Mouse (Mus musculus): ENCODE results near the gene Hbb-bs. TPM values are rescaled to one million over a fixed set of nuclear protein-coding genes. Genes with fewer than 3 reads are reported as not detected.

The Hbb-bs gene
- polyA plus RNA-seq (2015; fragmentation: Nextera tagmentation; extraction: Ambion mirVana): 4,904 and 5,594 TPM in 2 replicates

- no peaks in the 10 kb centered on the region for H3K36me3 ChIP-seq (ENCODE audit: control insufficient read depth, insufficient read depth, low read length)
- no peak within 1 kb of the TSS for H3K9ac ChIP-seq (ENCODE audit: low read depth, low read length)
- H3K9me3 ChIP-seq (ENCODE audit: control insufficient read depth, low read length): no peaks in the 10 kb centered on the region
- H3K4me1 ChIP-seq (ENCODE audit: control insufficient read depth, insufficient read depth, low read depth, low read length): no peaks in the 10 kb centered on the region
- ATAC-seq: no peak
- no peak within 1 kb of the TSS for H3K4me2 ChIP-seq (ENCODE audit: low read length)
- H3K27me3 ChIP-seq (replicated peaks; ENCODE audit: control insufficient read depth, insufficient read depth, low read length): no peaks in the 10 kb centered on the region
- no peak within 1 kb of the TSS for H3K27ac ChIP-seq (ENCODE audit: low read depth, low read length)
- WGBS: 88% methylated on average over 4 of the region's 4 CpGs
- no peak within 1 kb of the TSS for H3K4me3 ChIP-seq (ENCODE audit: low read length)
These were observed at the start of gene Hbb-bs for GRCm38 (mm10) chr7:103827808-103828207. Gene Hbb-bs, minus strand, starts transcription at chr7:103828096.

- Histone ChIP-seq H3K36me3 (ENCODE audit: control insufficient read depth, insufficient read depth, low read length) (no peaks in the 10 kb centered on the region), H3K9ac (ENCODE audit: low read depth, low read length) (no peak overlapping the region), H3K27me3 (replicated peaks; ENCODE audit: control insufficient read depth, insufficient read depth, low read length) (no peaks in the 10 kb centered on the region), H3K4me2 (ENCODE audit: low read length) (no peak overlapping the region), H3K9me3 (ENCODE audit: control insufficient read depth, low read length) (no peaks in the 10 kb centered on the region), H3K4me3 (ENCODE audit: low read length) (no peak overlapping the region), H3K4me1 (ENCODE audit: control insufficient read depth, insufficient read depth, low read depth, low read length) (no peaks in the 10 kb centered on the region), H3K27ac (ENCODE audit: low read depth, low read length) (no peak overlapping the region)
- 88% methylated on average over 2 of the region's 2 CpGs for WGBS
- ATAC-seq: no peak
These were observed 49.2 kb upstream of the Hbb-bs start for GRCm38 (mm10) chr7:103877093-103877492.

DNA sequence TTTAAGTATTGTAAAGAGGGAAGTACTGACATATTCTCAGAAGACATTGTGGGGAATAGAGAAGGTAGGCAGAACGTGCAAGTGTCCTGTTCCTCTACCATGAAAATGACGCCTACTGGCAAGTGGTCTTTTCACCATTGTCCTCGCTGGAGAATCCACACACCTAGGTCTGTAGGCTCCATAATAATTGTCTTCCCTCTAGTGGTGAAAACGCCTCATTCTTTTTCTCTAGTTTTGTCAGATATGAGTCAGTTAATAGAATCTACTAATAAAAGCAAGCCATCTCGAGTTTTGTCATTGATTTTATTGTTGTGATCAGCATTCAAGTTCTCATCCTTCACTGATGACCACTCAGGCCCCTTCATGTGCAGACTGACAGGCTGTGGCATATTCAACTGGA, 46.6 kb upstream of the Hbb-bs start:
- Histone ChIP-seq H3K4me2 (ENCODE audit: low read length) (no peak overlapping the region), H3K27ac (ENCODE audit: low read depth, low read length) (no peak overlapping the region), H3K4me3 (ENCODE audit: low read length) (no peak overlapping the region), H3K4me1 (ENCODE audit: control insufficient read depth, insufficient read depth, low read depth, low read length) (no peaks in the 10 kb centered on the region), H3K9me3 (ENCODE audit: control insufficient read depth, low read length) (no peaks in the 10 kb centered on the region), H3K9ac (ENCODE audit: low read depth, low read length) (no peak overlapping the region), H3K36me3 (ENCODE audit: control insufficient read depth, insufficient read depth, low read length) (no peaks in the 10 kb centered on the region), H3K27me3 (replicated peaks; ENCODE audit: control insufficient read depth, insufficient read depth, low read length) (no peaks in the 10 kb centered on the region)
- 54% methylated on average over 5 of the region's 5 CpGs for WGBS
- ATAC-seq: no peak

- Histone ChIP-seq H3K9me3 (ENCODE audit: control insufficient read depth, low read length) (no peaks in the 10 kb centered on the region), H3K4me3 (ENCODE audit: low read length) (no peak overlapping the region), H3K27me3 (replicated peaks; ENCODE audit: control insufficient read depth, insufficient read depth, low read length) (no peaks in the 10 kb centered on the region), H3K27ac (ENCODE audit: low read depth, low read length) (no peak overlapping the region), H3K4me1 (ENCODE audit: control insufficient read depth, insufficient read depth, low read depth, low read length) (no peaks in the 10 kb centered on the region), H3K4me2 (ENCODE audit: low read length) (no peak overlapping the region), H3K36me3 (ENCODE audit: control insufficient read depth, insufficient read depth, low read length) (no peaks in the 10 kb centered on the region), H3K9ac (ENCODE audit: low read depth, low read length) (no peak overlapping the region)
- no peak for ATAC-seq
- 8% methylated on average over 1 of the region's 1 CpGs for WGBS
These were observed 45.2 kb upstream of the Hbb-bs start for GRCm38 (mm10) chr7:103873064-103873463.

DNA sequence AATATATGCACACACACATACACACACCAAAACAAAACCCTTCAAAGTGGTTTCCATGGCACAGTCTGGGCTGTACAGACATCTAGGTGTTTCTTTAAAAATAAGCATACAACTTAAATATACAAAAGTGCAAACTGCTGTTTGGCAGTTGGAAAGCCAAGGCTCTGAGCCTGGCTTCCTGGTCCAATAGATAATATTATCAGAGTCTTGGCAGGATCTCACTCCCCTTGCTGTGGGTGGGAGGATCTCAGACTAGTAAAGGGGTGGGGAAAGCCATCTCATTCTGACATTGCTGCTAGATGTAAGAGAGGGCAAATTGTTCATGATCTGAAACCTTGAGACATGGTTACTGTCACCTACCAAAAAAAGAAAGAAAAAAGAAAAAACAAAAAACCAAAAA, 42.8 kb upstream of the Hbb-bs start:
- Histone ChIP-seq H3K27me3 (replicated peaks; ENCODE audit: control insufficient read depth, insufficient read depth, low read length) (no peaks in the 10 kb centered on the region), H3K4me1 (ENCODE audit: control insufficient read depth, insufficient read depth, low read depth, low read length) (no peaks in the 10 kb centered on the region), H3K36me3 (ENCODE audit: control insufficient read depth, insufficient read depth, low read length) (no peaks in the 10 kb centered on the region), H3K9ac (ENCODE audit: low read depth, low read length) (no peak overlapping the region), H3K9me3 (ENCODE audit: control insufficient read depth, low read length) (no peaks in the 10 kb centered on the region), H3K27ac (ENCODE audit: low read depth, low read length) (no peak overlapping the region), H3K4me2 (ENCODE audit: low read length) (no peak overlapping the region), H3K4me3 (ENCODE audit: low read length) (no peak overlapping the region)
- ATAC-seq: no peak

DNA sequence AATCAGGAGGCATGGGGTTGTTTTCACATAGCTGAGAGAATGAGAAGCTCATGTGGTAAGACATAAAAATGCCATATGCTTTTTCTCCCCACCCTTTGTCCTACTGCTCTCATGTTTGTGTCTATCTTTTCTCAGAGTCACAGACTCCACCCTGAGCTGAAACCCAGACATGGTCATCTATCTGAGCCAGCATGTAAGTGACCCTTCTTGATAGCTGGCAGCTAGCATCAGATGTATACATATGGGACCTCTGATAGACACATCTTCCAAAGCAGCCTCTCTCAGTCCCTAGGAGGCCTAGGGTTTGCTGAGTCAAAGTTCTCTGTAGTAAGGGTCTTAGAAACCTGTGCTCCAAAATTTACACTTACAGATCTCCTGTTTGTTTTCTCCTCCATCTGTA, 37.8 kb upstream of the Hbb-bs start:
- Histone ChIP-seq H3K4me1 (ENCODE audit: control insufficient read depth, insufficient read depth, low read depth, low read length) (no peaks in the 10 kb centered on the region), H3K4me2 (ENCODE audit: low read length) (no peak overlapping the region), H3K27me3 (replicated peaks; ENCODE audit: control insufficient read depth, insufficient read depth, low read length) (no peaks in the 10 kb centered on the region), H3K4me3 (ENCODE audit: low read length) (no peak overlapping the region), H3K36me3 (ENCODE audit: control insufficient read depth, insufficient read depth, low read length) (no peaks in the 10 kb centered on the region), H3K27ac (ENCODE audit: low read depth, low read length) (no peak overlapping the region), H3K9ac (ENCODE audit: low read depth, low read length) (no peak overlapping the region), H3K9me3 (ENCODE audit: control insufficient read depth, low read length) (no peaks in the 10 kb centered on the region)
- ATAC-seq: no peak

DNA sequence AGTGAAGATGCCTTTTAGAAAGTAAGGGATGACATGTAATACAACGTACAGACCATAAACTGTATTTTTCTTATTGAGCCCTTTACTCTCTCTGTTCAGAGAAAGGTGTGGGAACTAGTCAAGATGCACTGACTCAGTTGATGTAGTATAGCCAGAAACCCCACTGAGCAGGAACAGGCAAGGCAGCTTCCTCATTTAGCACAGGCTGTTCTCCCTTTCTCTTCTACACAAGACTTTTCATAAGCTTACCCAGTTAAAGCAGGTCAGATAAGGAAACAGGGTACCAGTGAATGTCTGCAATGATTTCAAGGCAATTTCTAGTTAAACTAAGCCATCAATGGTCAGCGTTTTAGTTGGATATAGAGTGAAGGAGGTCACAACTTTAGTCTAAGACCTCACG, 33.6 kb upstream of the Hbb-bs start:
- no peak overlapping the region for H3K4me2 ChIP-seq (ENCODE audit: low read length)

GRCm38 (mm10) chr7:103860855-103861254, 33.0 kb upstream of the Hbb-bs start:
- H3K27me3 ChIP-seq (replicated peaks; ENCODE audit: control insufficient read depth, insufficient read depth, low read length): no peaks in the 10 kb centered on the region
- H3K9me3 ChIP-seq (ENCODE audit: control insufficient read depth, low read length): no peaks in the 10 kb centered on the region
- ATAC-seq: no peak
- no peaks in the 10 kb centered on the region for H3K36me3 ChIP-seq (ENCODE audit: control insufficient read depth, insufficient read depth, low read length)
- H3K4me1 ChIP-seq (ENCODE audit: control insufficient read depth, insufficient read depth, low read depth, low read length): no peaks in the 10 kb centered on the region
- H3K9ac ChIP-seq (ENCODE audit: low read depth, low read length): no peak overlapping the region
- 53% methylated on average over 1 of the region's 1 CpGs for WGBS
- no peak overlapping the region for H3K4me2 ChIP-seq (ENCODE audit: low read length)
- no peak overlapping the region for H3K27ac ChIP-seq (ENCODE audit: low read depth, low read length)
- H3K4me3 ChIP-seq (ENCODE audit: low read length): no peak overlapping the region

More for the DNA sequence above, 33.6 kb upstream of the Hbb-bs start:
- 86% methylated on average over 3 of the region's 3 CpGs for WGBS
- Histone ChIP-seq H3K4me1 (ENCODE audit: control insufficient read depth, insufficient read depth, low read depth, low read length) (no peaks in the 10 kb centered on the region), H3K27me3 (replicated peaks; ENCODE audit: control insufficient read depth, insufficient read depth, low read length) (no peaks in the 10 kb centered on the region), H3K4me3 (ENCODE audit: low read length) (no peak overlapping the region), H3K9ac (ENCODE audit: low read depth, low read length) (no peak overlapping the region), H3K9me3 (ENCODE audit: control insufficient read depth, low read length) (no peaks in the 10 kb centered on the region), H3K36me3 (ENCODE audit: control insufficient read depth, insufficient read depth, low read length) (no peaks in the 10 kb centered on the region), H3K27ac (ENCODE audit: low read depth, low read length) (no peak overlapping the region)
- ATAC-seq: no peak

- no peak overlapping the region for H3K9ac ChIP-seq (ENCODE audit: low read depth, low read length)
- no peak for ATAC-seq
- no peak overlapping the region for H3K27ac ChIP-seq (ENCODE audit: low read depth, low read length)
- no peaks in the 10 kb centered on the region for H3K36me3 ChIP-seq (ENCODE audit: control insufficient read depth, insufficient read depth, low read length)
- H3K27me3 ChIP-seq (replicated peaks; ENCODE audit: control insufficient read depth, insufficient read depth, low read length): no peaks in the 10 kb centered on the region
- WGBS: 78% methylated on average over 2 of the region's 2 CpGs
- no peaks in the 10 kb centered on the region for H3K4me1 ChIP-seq (ENCODE audit: control insufficient read depth, insufficient read depth, low read depth, low read length)
- no peak overlapping the region for H3K4me3 ChIP-seq (ENCODE audit: low read length)
- no peak overlapping the region for H3K4me2 ChIP-seq (ENCODE audit: low read length)
- no peaks in the 10 kb centered on the region for H3K9me3 ChIP-seq (ENCODE audit: control insufficient read depth, low read length)
These were observed 31.2 kb upstream of the Hbb-bs start for GRCm38 (mm10) chr7:103859076-103859475.

- no peaks in the 10 kb centered on the region for H3K9me3 ChIP-seq (ENCODE audit: control insufficient read depth, low read length)
- H3K9ac ChIP-seq (ENCODE audit: low read depth, low read length): no peak overlapping the region
- H3K36me3 ChIP-seq (ENCODE audit: control insufficient read depth, insufficient read depth, low read length): no peaks in the 10 kb centered on the region
- ATAC-seq: no peak
- H3K4me1 ChIP-seq (ENCODE audit: control insufficient read depth, insufficient read depth, low read depth, low read length): no peaks in the 10 kb centered on the region
- H3K4me2 ChIP-seq (ENCODE audit: low read length): no peak overlapping the region
- H3K4me3 ChIP-seq (ENCODE audit: low read length): no peak overlapping the region
- H3K27ac ChIP-seq (ENCODE audit: low read depth, low read length): no peak overlapping the region
- WGBS: 73% methylated on average over 1 of the region's 1 CpGs
- no peaks in the 10 kb centered on the region for H3K27me3 ChIP-seq (replicated peaks; ENCODE audit: control insufficient read depth, insufficient read depth, low read length)
These were observed 26.8 kb upstream of the Hbb-bs start for GRCm38 (mm10) chr7:103854669-103855068.
